Mouse (Mus musculus) bone marrow, adult 2 months (tissue): ENCODE measurements at regions not wholly inside any gene's neighbourhood (a gene's known extent, or its start where the extent isn't known, plus 50 kb on each side); places are given as distances from the start of the nearest gene placed in this dataset.
"Not testable (repeated sequence)": the region's sequence is repeated elsewhere in the genome, so short reads cannot be mapped to it uniquely, and the experiment has no call there.

ENCODE experiments used
- CTCF ChIP-seq: fragments of 200-500 bp; IDR thresholded peaks from 2 replicates; pipeline ENCODE4 v1.5.1; 2011; ENCODE audit warnings: low read length, control low read depth; ENCODE audit not compliant: control insufficient read depth, insufficient read depth
- POLR2A ChIP-seq: fragments of 200-500 bp; IDR thresholded peaks from 2 replicates; pipeline ENCODE4 v1.6.1; 2011; ENCODE audit warnings: low read depth, mild to moderate bottlenecking, control low read depth, low read length, borderline replicate concordance; ENCODE audit not compliant: control insufficient read depth

DNA sequence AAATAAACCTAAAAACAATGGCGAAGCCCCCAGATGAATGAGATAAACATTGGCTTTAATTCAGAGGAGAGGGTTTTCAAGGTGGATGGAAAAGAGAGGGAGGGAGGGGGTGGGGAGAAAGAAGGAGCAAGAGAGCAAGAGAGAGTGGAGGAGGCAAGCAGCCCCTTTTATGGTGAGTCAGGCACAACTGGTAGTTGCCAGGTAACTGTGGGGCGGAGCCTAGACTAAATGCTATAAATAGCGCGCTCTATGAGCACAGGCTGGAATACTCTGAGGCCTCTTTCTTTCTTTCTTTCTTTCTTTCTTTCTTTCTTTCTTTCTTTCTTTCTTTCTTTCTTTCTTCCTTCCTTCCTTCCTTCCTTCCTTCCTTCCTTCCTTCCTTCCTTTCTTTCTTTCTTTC is 99.6 kb downstream of the Gm5426 start:
- not testable (repeated sequence) for TF ChIP-seq POLR2A, CTCF
